Mouse (Mus musculus) hematopoietic stem cell, adult 5-6 weeks (primary cell): ENCODE data around the gene Adat3. TPM values are rescaled to one million over a fixed set of nuclear protein-coding genes. Genes with fewer than 3 reads are reported as not detected.

Experiments used
- total RNA-seq: library from RNA; stranded (forward); fragments of 172-1452, 232-1000 nt; gene quantifications from 2 replicates; pipeline ENCODE4 v1.2.3, GENCODE M21; 2017

Gene Adat3
- total RNA-seq, 1 experiment from 2014 or later = not detected

Other genes starting within 250 kb of the Adat3 start
- gene Plk5, start 246.4 kb upstream of the Adat3 start, total RNA-seq = not detected in 2 replicates
- 8.8 and 9.9 TPM in 2 replicates for gene Mex3d, start 215.2 kb upstream of the Adat3 start, total RNA-seq
- gene Mbd3, start 203.3 kb upstream of the Adat3 start, total RNA-seq = 40.6 and 89.6 TPM in 2 replicates
- 94.4 and 127 TPM in 2 replicates for gene Uqcr11, start 196.1 kb upstream of the Adat3 start, total RNA-seq
- gene Tcf3, start 169.2 kb upstream of the Adat3 start, total RNA-seq = 52.6 and 54.4 TPM in 2 replicates
- gene Onecut3, start 108.0 kb upstream of the Adat3 start, total RNA-seq = not detected in 2 replicates
- gene Atp8b3, start 63.8 kb upstream of the Adat3 start, total RNA-seq = not detected in 2 replicates
- 13.9 and 19.2 TPM in 2 replicates for gene Rexo1, start 41.3 kb upstream of the Adat3 start, total RNA-seq
- 5.3 and 9.9 TPM in 2 replicates for gene Klf16, start 25.6 kb upstream of the Adat3 start, total RNA-seq
- 16.3 and 20.9 TPM in 2 replicates for gene Abhd17a, start 12.5 kb upstream of the Adat3 start, total RNA-seq
- 7.4 and 9.6 TPM in 2 replicates for gene Scamp4, start within 50 bp of the Adat3 start, total RNA-seq
- gene Gm49322, start 3.1 kb downstream of the Adat3 start, total RNA-seq = 0.31 and 0.60 TPM in 2 replicates
- 184 and 239 TPM in 2 replicates for gene Csnk1g2, start 20.0 kb downstream of the Adat3 start, total RNA-seq
- 13.6 and 35.8 TPM in 2 replicates for gene Btbd2, start 54.2 kb downstream of the Adat3 start, total RNA-seq
- gene Mknk2, start 75.2 kb downstream of the Adat3 start, total RNA-seq = 52.4 and 75.9 TPM in 2 replicates
- 81.1 and 92.3 TPM in 2 replicates for gene Mob3a, start 99.1 kb downstream of the Adat3 start, total RNA-seq
- gene Izumo4, start 99.3 kb downstream of the Adat3 start, total RNA-seq = 9.5 and 10.4 TPM in 2 replicates
- gene Ap3d1, start 139.4 kb downstream of the Adat3 start, total RNA-seq = 37.7 and 45.2 TPM in 2 replicates
- gene Dot1l, start 152.3 kb downstream of the Adat3 start, total RNA-seq = 12.0 and 13.0 TPM in 2 replicates
- 12.9 and 24.7 TPM in 2 replicates for gene Sf3a2, start 195.3 kb downstream of the Adat3 start, total RNA-seq
- gene Plekhj1, start 195.7 kb downstream of the Adat3 start, total RNA-seq = 35.8 and 45.6 TPM in 2 replicates
- 0.15 TPM in 1 of 2 replicates, not detected in the other for gene Amh, start 202.4 kb downstream of the Adat3 start, total RNA-seq
- 0.50 and 0.94 TPM in 2 replicates for gene Jsrp1, start 210.6 kb downstream of the Adat3 start, total RNA-seq
- 154 and 289 TPM in 2 replicates for gene Oaz1, start 223.8 kb downstream of the Adat3 start, total RNA-seq
- gene Lingo3, start 241.2 kb downstream of the Adat3 start, total RNA-seq = 0.30 TPM in 1 of 2 replicates, not detected in the other